Mouse (Mus musculus) limb, embryonic 15.5 days (tissue): ENCODE measurements around the gene Btn2a2. TPM values are rescaled to one million over a fixed set of nuclear protein-coding genes. Genes with fewer than 3 reads are reported as not detected.

Experiments
- ATAC-seq: fragments of 200-750 bp; cut with Nextera tagmentation; 2 replicates; pipeline ENCODE4 v1.8.0; 2017; ENCODE audit warnings: low read depth, moderate TSS enrichment; ENCODE audit not compliant: insufficient number of reproducible peaks, low FRiP score, low TSS enrichment
- H3K27ac ChIP-seq: fragments of 300-500 bp; sonication (generic); 2 replicates; pipeline ENCODE4 v1.5.1; 2015; ENCODE audit warnings: moderate library complexity, mild to moderate bottlenecking, inconsistent platforms
- H3K27me3 ChIP-seq: fragments of 300-500 bp; sonication (generic); 2 replicates; pipeline ENCODE4 v1.6.1; 2015; ENCODE audit warnings: inconsistent platforms
- H3K36me3 ChIP-seq: fragments of 300-500 bp; sonication (generic); 2 replicates; pipeline ENCODE4 v1.6.1; 2015; ENCODE audit warnings: inconsistent platforms
- H3K4me1 ChIP-seq: fragments of 300-500 bp; sonication (generic); 2 replicates; pipeline ENCODE4 v1.6.1; 2015; ENCODE audit warnings: inconsistent platforms
- H3K4me2 ChIP-seq: fragments of 300-500 bp; sonication (generic); 2 replicates; pipeline ENCODE4 v1.6.1; 2015; ENCODE audit warnings: mild to moderate bottlenecking, inconsistent platforms
- H3K4me3 ChIP-seq: fragments of 300-500 bp; sonication (generic); 2 replicates; pipeline ENCODE4 v1.5.1; 2015; ENCODE audit warnings: mild to moderate bottlenecking, inconsistent platforms
- H3K9ac ChIP-seq: fragments of 300-500 bp; sonication (generic); 2 replicates; pipeline ENCODE4 v1.6.1; 2015; ENCODE audit warnings: inconsistent platforms
- H3K9me3 ChIP-seq: fragments of 300-500 bp; sonication (generic); 2 replicates; pipeline ENCODE4 v1.6.1; 2016; ENCODE audit warnings: inconsistent platforms
- WGBS: fragments of 180-500 bp; shearing (Covaris S2); methylation state at CpG from one replicate; pipeline ENCODE4 v1.1.7; 2015; 5-methylcytosine and 5-hydroxymethylcytosine counted together
- polyA plus RNA-seq: library from polyadenylated mRNA; unstranded; fragments of >200 nt; fragmentation: Nextera tagmentation; extraction: Ambion mirVana; gene quantifications from 2 replicates; pipeline ENCODE4 v1.2.1, GENCODE M21; 2015

Gene Btn2a2
- polyA plus RNA-seq, 1 experiment from 2014 or later = 0.67 TPM

- 89% methylated on average over 2 of the region's 2 CpGs for WGBS
- H3K27ac ChIP-seq = no peak overlapping the region
- no peaks in the 10 kb centered on the region for H3K36me3 ChIP-seq
- ATAC-seq = no peak
- no peaks in the 10 kb centered on the region for H3K9me3 ChIP-seq
- no peaks in the 10 kb centered on the region for H3K4me1 ChIP-seq
- no peak overlapping the region for H3K4me3 ChIP-seq
- no peak overlapping the region for H3K4me2 ChIP-seq
- no peaks in the 10 kb centered on the region for H3K27me3 ChIP-seq
- no peak overlapping the region for H3K9ac ChIP-seq
Observed at GRCm38 (mm10) chr13:23483153-23483552, 5.5 kb downstream of the Btn2a2 start.

GRCm38 (mm10) chr13:23475658-23476057 is 13.0 kb downstream of the Btn2a2 start:
- H3K4me3 ChIP-seq = no peak overlapping the region
- no peaks in the 10 kb centered on the region for H3K9me3 ChIP-seq

GRCm38 (mm10) chr13:23466911-23467310 is 21.7 kb downstream of the Btn2a2 start:
- Histone ChIP-seq H3K4me2 (no peak overlapping the region), H3K27me3 (peaks cover 3% of the 10 kb centered on the region; the same call in 1 of the 2 replicates), H3K36me3 (no peaks in the 10 kb centered on the region), H3K4me1 (peaks cover 17% of the 10 kb centered on the region), H3K27ac (no peak overlapping the region), H3K9ac (no peak overlapping the region), H3K9me3 (no peaks in the 10 kb centered on the region), H3K4me3 (no peak overlapping the region)
- peak; percentile 76; the same call in 1 of the 2 replicates for ATAC-seq
- WGBS = 3% methylated on average over 9 of the region's 9 CpGs

More at GRCm38 (mm10) chr13:23475658-23476057, 13.0 kb downstream of the Btn2a2 start:
- Histone ChIP-seq H3K27me3 (no peaks in the 10 kb centered on the region), H3K4me1 (no peaks in the 10 kb centered on the region), H3K36me3 (no peaks in the 10 kb centered on the region), H3K27ac (no peak overlapping the region), H3K9ac (no peak overlapping the region), H3K4me2 (no peak overlapping the region)
- WGBS = 26% methylated on average over 2 of the region's 2 CpGs
- ATAC-seq = no peak

- Histone ChIP-seq H3K36me3 (no peaks in the 10 kb centered on the region), H3K9ac (no peak overlapping the region), H3K27me3 (peaks cover 3% of the 10 kb centered on the region; the same call in 1 of the 2 replicates), H3K4me3 (no peak overlapping the region), H3K4me2 (no peak overlapping the region), H3K9me3 (no peaks in the 10 kb centered on the region), H3K4me1 (peaks cover 17% of the 10 kb centered on the region), H3K27ac (no peak overlapping the region)
- no peak for ATAC-seq
- WGBS = 75% methylated on average over 1 of the region's 1 CpGs
Observed at GRCm38 (mm10) chr13:23466306-23466705, 22.4 kb downstream of the Btn2a2 start.

GRCm38 (mm10) chr13:23465600-23466109 is 23.0 kb downstream of the Btn2a2 start, which contains the start of gene Btn1a1:
TSS of gene Btn1a1 (minus strand) at chr13:23465901.
- whole genome bisulfite sequencing = 3% methylated on average over 7 of the region's 7 CpGs

GRCm38 (mm10) chr13:23464841-23465366 is 23.8 kb downstream of the Btn2a2 start:
- peak overlapping the region; percentile 53 for H3K4me3 ChIP-seq
- no peaks in the 10 kb centered on the region for H3K36me3 ChIP-seq
- H3K4me2 ChIP-seq = peak overlapping the region; percentile 83
- no peak for ATAC-seq
- H3K9me3 ChIP-seq = no peaks in the 10 kb centered on the region
- no peak overlapping the region for H3K27ac ChIP-seq
- peaks cover 3% of the 10 kb centered on the region; the same call in 1 of the 2 replicates for H3K27me3 ChIP-seq
- 4% methylated on average over 11 of the region's 11 CpGs for WGBS
- H3K9ac ChIP-seq = peak overlapping the region; percentile 31
- H3K4me1 ChIP-seq = peaks cover 17% of the 10 kb centered on the region

More at GRCm38 (mm10) chr13:23465600-23466109, 23.0 kb downstream of the Btn2a2 start, which contains the start of gene Btn1a1:
- Histone ChIP-seq H3K9me3 (no peaks in the 10 kb centered on the region), H3K4me1 (peaks cover 17% of the 10 kb centered on the region), H3K4me2 (peak within 1 kb of the TSS; percentile 83), H3K4me3 (peak within 1 kb of the TSS; percentile 53), H3K36me3 (no peaks in the 10 kb centered on the region), H3K9ac (peak within 1 kb of the TSS; percentile 31), H3K27me3 (peaks cover 3% of the 10 kb centered on the region; the same call in 1 of the 2 replicates), H3K27ac (no peak within 1 kb of the TSS)
- ATAC-seq = no peak

- Histone ChIP-seq H3K36me3 (no peaks in the 10 kb centered on the region), H3K4me1 (peaks cover 17% of the 10 kb centered on the region), H3K4me3 (peak overlapping the region; percentile 53), H3K27ac (no peak overlapping the region), H3K9ac (peak overlapping the region; percentile 33; the same call in 1 of the 2 replicates), H3K4me2 (peak overlapping the region; percentile 83), H3K9me3 (no peaks in the 10 kb centered on the region), H3K27me3 (peaks cover 3% of the 10 kb centered on the region; the same call in 1 of the 2 replicates)
- WGBS = under 1% methylated on average over 29 of the region's 29 CpGs
- no peak for ATAC-seq
Observed at GRCm38 (mm10) chr13:23464224-23464637, 24.4 kb downstream of the Btn2a2 start.

GRCm38 (mm10) chr13:23463381-23464223 is 25.1 kb downstream of the Btn2a2 start:
- Histone ChIP-seq H3K27me3 (peaks cover 3% of the 10 kb centered on the region; the same call in 1 of the 2 replicates), H3K36me3 (no peaks in the 10 kb centered on the region), H3K4me1 (peaks cover 17% of the 10 kb centered on the region), H3K9ac (0 out of 2 replicates have a peak overlapping the region, but pooled peaks have one; percentile 33), H3K4me2 (peak overlapping the region; percentile 83), H3K4me3 (peak overlapping the region; percentile 53), H3K27ac (no peak overlapping the region), H3K9me3 (no peaks in the 10 kb centered on the region)
- peak; percentile 48; the same call in 1 of the 2 replicates for ATAC-seq
- WGBS = under 1% methylated on average over 21 of the region's 21 CpGs

- Histone ChIP-seq H3K4me3 (no peak overlapping the region), H3K27ac (no peak overlapping the region)
Observed at GRCm38 (mm10) chr13:23462669-23463068, 26.0 kb downstream of the Btn2a2 start.

GRCm38 (mm10) chr13:23462063-23462462 is 26.6 kb downstream of the Btn2a2 start:
- 82% methylated on average over 4 of the region's 4 CpGs for WGBS
- H3K9me3 ChIP-seq = no peaks in the 10 kb centered on the region
- peaks cover 17% of the 10 kb centered on the region for H3K4me1 ChIP-seq
- no peak for ATAC-seq
- no peak overlapping the region for H3K4me2 ChIP-seq
- H3K27ac ChIP-seq = no peak overlapping the region
- H3K27me3 ChIP-seq = peaks cover 3% of the 10 kb centered on the region; the same call in 1 of the 2 replicates
- no peak overlapping the region for H3K9ac ChIP-seq
- H3K36me3 ChIP-seq = no peaks in the 10 kb centered on the region
- no peak overlapping the region for H3K4me3 ChIP-seq

More at GRCm38 (mm10) chr13:23462669-23463068, 26.0 kb downstream of the Btn2a2 start:
- H3K4me1 ChIP-seq = peaks cover 17% of the 10 kb centered on the region
- H3K9me3 ChIP-seq = no peaks in the 10 kb centered on the region
- H3K9ac ChIP-seq = no peak overlapping the region
- peaks cover 3% of the 10 kb centered on the region; the same call in 1 of the 2 replicates for H3K27me3 ChIP-seq
- H3K36me3 ChIP-seq = no peaks in the 10 kb centered on the region
- H3K4me2 ChIP-seq = no peak overlapping the region
- ATAC-seq = no peak

GRCm38 (mm10) chr13:23459264-23459846 is 29.3 kb downstream of the Btn2a2 start:
- H3K4me3 ChIP-seq = no peak overlapping the region
- H3K36me3 ChIP-seq = no peaks in the 10 kb centered on the region
- 21% methylated on average over 15 of the region's 15 CpGs for WGBS
- H3K4me2 ChIP-seq = no peak overlapping the region
- H3K9me3 ChIP-seq = no peaks in the 10 kb centered on the region
- no peak overlapping the region for H3K9ac ChIP-seq
- ATAC-seq = no peak
- H3K27ac ChIP-seq = no peak overlapping the region
- 0 out of 2 replicates have a peak, but pooled peaks cover 1% of the 10 kb centered on the region for H3K4me1 ChIP-seq
- H3K27me3 ChIP-seq = no peaks in the 10 kb centered on the region
